Mouse (Mus musculus): ENCODE data around the gene Pin4. TPM values are rescaled to one million over a fixed set of nuclear protein-coding genes. Genes with fewer than 3 reads are reported as not detected.

Pin4 gene
- polyA plus RNA-seq (2015; fragmentation: Nextera tagmentation; extraction: Ambion mirVana), result 44.6 and 58.1 TPM in 2 replicates

DNA sequence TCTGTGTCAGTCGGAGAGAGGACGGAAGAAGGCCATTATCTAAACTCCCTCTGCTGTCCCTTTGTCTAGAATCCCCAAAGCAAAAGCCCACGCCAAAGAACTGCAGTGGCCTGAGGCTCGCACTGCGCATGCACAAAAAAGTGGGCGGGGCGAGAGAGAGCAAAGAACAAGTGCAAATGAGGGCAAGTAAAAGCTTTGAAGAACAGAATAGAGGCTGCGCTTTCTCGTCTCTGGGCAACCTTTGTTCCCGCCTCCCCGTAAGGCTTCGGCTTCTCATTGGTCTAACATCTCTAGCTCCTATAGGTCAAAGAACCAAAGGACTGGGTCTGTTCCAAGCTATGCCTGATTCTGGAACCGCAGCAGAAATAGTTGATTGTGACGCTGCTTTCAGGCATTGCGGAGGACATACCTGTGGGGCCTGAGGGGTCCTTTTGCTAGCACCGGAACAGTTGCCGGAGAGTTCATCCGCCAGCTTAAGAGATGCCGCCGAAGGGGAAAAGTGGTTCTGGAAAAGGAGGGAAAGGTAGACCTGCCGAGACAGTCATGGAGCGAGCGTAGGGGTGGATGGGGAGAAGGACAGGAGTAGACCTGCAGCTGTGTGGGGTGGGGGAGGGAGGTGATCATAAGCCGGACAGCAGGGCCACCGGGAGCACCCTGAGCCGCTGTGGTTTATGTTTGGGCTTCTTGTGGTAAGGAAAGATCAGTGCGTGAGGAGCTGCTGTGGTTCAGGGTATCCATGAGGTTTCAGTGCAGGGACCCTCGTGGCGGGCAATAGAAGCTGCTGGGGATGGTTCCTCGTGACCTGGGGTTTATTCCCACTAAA is at the start of gene Pin4:
TSS of gene Pin4 (plus strand) at position 406 of the 823 bp plus-strand sequence.
- WGBS, result 19% methylated on average over 30 of the region's 30 CpGs
- no peaks in the 10 kb centered on the region; the same call in 1 of the 2 replicates for H3K4me1 ChIP-seq (ENCODE audit: control insufficient read depth, insufficient read depth, low read depth, low read length)
- no peaks in the 10 kb centered on the region for H3K9me3 ChIP-seq (ENCODE audit: control insufficient read depth, low read length)
- peak within 1 kb of the TSS; percentile 66; the same call in 1 of the 2 replicates for H3K27ac ChIP-seq (ENCODE audit: low read depth, low read length)
- peak; percentile 99 for ATAC-seq
- peak within 1 kb of the TSS; percentile 66 for H3K4me2 ChIP-seq (ENCODE audit: low read length)
- no peaks in the 10 kb centered on the region for H3K36me3 ChIP-seq (ENCODE audit: control insufficient read depth, insufficient read depth, low read length)
- peak within 1 kb of the TSS; percentile 66 for H3K9ac ChIP-seq (ENCODE audit: low read depth, low read length)
- peak within 1 kb of the TSS; percentile 57 for H3K4me3 ChIP-seq (ENCODE audit: low read length)
- H3K27me3 ChIP-seq (replicated peaks; ENCODE audit: control insufficient read depth, insufficient read depth, low read length), result no peaks in the 10 kb centered on the region

DNA sequence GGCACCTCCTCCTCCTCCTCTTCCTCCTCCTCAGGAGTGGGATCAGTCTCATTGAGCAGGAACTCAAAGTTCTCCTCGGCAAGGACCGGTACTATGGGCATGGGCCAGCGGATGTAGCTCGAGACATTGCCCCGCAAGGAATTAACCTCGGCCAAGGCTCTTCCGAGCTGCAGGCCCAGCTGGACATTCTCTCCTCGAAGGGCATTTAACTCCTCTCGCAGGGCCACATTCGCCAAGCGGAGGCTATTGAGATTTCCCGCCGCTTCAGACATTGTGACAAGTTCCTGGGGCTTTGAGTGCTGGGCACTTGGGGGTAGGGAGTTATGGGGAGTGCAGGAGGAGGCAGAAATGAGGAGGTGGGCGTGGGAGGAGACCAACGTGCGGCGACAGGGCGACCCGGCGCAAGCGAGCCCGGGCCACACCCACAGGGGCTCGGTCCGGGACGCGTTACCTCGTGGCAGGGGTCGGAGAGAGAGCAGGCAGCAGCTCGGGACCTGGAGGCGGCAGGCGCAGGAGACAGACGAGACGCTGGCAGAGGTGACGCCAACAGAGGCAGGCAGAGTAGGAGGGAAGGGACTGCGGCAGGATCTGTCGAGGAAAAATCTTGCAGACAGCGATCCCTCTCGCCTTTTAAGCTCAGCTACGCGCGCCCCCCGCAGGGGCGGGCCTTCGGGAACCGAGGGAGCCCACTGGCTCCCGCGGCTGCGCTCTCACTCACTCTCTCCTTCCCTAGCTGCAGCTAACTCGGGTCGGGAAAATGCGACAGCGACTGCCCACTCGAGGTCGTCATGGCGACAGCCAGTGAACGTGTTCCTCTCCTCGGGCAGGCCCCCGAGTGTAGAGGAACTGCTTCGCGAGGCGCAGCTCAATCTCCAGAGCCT is 48.4 kb upstream of the Pin4 start, which contains the start of gene Rtl5:
TSS of gene Rtl5 (minus strand) at position 714 of the 881 bp plus-strand sequence.
- Histone ChIP-seq H3K36me3 (ENCODE audit: control insufficient read depth, insufficient read depth, low read length) (no peaks in the 10 kb centered on the region), H3K4me3 (ENCODE audit: low read length) (peak within 1 kb of the TSS; percentile 61), H3K9ac (ENCODE audit: low read depth, low read length) (peak within 1 kb of the TSS; percentile 66), H3K9me3 (ENCODE audit: control insufficient read depth, low read length) (no peaks in the 10 kb centered on the region), H3K27me3 (replicated peaks; ENCODE audit: control insufficient read depth, insufficient read depth, low read length) (no peaks in the 10 kb centered on the region; the same call in 1 of the 2 replicates), H3K4me1 (ENCODE audit: control insufficient read depth, insufficient read depth, low read depth, low read length) (peaks cover 2% of the 10 kb centered on the region; the same call in 1 of the 2 replicates), H3K27ac (ENCODE audit: low read depth, low read length) (peak within 1 kb of the TSS; percentile 79), H3K4me2 (ENCODE audit: low read length) (peak within 1 kb of the TSS; percentile 65)
- peak; percentile 96 for ATAC-seq
- 16% methylated on average over 59 of the region's 61 CpGs for WGBS

GRCm38 (mm10) chrX:102071517-102071916 is 47.7 kb upstream of the Pin4 start:
- Histone ChIP-seq H3K27ac (ENCODE audit: low read depth, low read length) (peak overlapping the region; percentile 79), H3K4me3 (ENCODE audit: low read length) (peak overlapping the region; percentile 61), H3K9me3 (ENCODE audit: control insufficient read depth, low read length) (no peaks in the 10 kb centered on the region), H3K9ac (ENCODE audit: low read depth, low read length) (peak overlapping the region; percentile 66), H3K4me2 (ENCODE audit: low read length) (peak overlapping the region; percentile 65), H3K36me3 (ENCODE audit: control insufficient read depth, insufficient read depth, low read length) (no peaks in the 10 kb centered on the region), H3K27me3 (replicated peaks; ENCODE audit: control insufficient read depth, insufficient read depth, low read length) (no peaks in the 10 kb centered on the region; the same call in 1 of the 2 replicates), H3K4me1 (ENCODE audit: control insufficient read depth, insufficient read depth, low read depth, low read length) (no peaks in the 10 kb centered on the region)
- ATAC-seq, result peak; percentile 43; the same call in 1 of the 2 replicates
- WGBS, result 5% methylated on average over 2 of the region's 2 CpGs

DNA sequence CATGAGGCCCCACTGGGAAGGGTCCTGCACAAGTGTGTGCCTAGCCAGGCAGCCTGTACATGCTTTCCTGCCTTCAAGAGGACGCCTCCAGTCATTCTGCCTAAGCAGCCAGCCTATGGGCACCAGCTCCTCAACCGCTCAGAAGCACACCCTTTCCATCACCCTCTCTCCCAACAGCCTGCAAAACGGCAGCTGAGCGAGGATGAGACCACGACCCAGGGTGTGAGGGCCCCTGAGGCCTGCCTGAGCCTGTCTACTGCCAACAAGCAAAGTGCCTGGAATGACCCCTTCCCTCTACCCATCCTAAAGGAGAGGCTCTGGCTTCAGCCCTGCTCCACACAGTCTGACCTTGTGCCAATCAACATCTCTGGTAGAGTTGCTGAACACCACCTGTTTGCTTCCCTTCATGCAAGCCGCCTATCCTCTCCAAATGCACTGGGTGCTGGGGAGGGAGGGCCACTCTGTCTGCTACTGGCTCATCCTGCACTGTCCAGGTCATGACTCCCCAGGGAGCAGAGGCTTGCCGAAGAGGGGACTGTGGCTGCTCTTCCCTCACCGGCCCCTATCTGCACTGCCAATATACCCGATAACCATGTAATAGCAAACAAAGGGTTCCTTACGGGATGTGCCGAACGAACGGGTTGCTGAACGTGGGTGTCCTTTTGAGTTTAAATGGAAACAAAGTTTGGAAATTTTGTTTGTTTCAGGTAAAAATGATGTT is 45.5 kb upstream of the Pin4 start:
- no peaks in the 10 kb centered on the region for H3K9me3 ChIP-seq (ENCODE audit: control insufficient read depth, low read length)
- no peak overlapping the region for H3K9ac ChIP-seq (ENCODE audit: low read depth, low read length)
- 65% methylated on average over 14 of the region's 14 CpGs for WGBS
- no peak overlapping the region for H3K4me3 ChIP-seq (ENCODE audit: low read length)
- no peaks in the 10 kb centered on the region; the same call in 1 of the 2 replicates for H3K27me3 ChIP-seq (replicated peaks; ENCODE audit: control insufficient read depth, insufficient read depth, low read length)
- H3K36me3 ChIP-seq (ENCODE audit: control insufficient read depth, insufficient read depth, low read length), result no peaks in the 10 kb centered on the region
- ATAC-seq, result no peak
- no peaks in the 10 kb centered on the region for H3K4me1 ChIP-seq (ENCODE audit: control insufficient read depth, insufficient read depth, low read depth, low read length)
- H3K4me2 ChIP-seq (ENCODE audit: low read length), result no peak overlapping the region
- H3K27ac ChIP-seq (ENCODE audit: low read depth, low read length), result no peak overlapping the region

DNA sequence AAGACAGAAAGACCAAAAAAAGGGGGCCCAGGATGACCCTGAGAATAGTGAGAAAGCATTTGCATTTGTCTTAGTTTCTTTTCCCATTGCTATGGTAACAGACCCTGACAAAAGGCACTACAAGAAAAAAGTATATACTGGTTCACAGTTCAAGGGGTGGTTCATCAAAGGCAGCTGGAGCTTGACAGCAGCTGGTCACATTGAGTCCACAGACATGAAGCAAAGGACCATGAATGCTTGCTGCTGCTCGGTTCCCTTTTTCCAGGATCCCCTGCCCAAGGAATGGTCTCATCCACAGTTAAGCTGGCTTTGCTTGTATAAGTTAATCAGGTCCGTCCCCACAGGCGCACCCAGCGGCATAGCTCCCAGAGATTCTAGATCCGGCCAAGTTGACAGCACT is 44.8 kb upstream of the Pin4 start:
- Histone ChIP-seq H3K27me3 (replicated peaks; ENCODE audit: control insufficient read depth, insufficient read depth, low read length) (no peaks in the 10 kb centered on the region; the same call in 1 of the 2 replicates), H3K27ac (ENCODE audit: low read depth, low read length) (no peak overlapping the region), H3K36me3 (ENCODE audit: control insufficient read depth, insufficient read depth, low read length) (no peaks in the 10 kb centered on the region), H3K4me2 (ENCODE audit: low read length) (no peak overlapping the region), H3K9ac (ENCODE audit: low read depth, low read length) (no peak overlapping the region), H3K4me3 (ENCODE audit: low read length) (no peak overlapping the region), H3K9me3 (ENCODE audit: control insufficient read depth, low read length) (no peaks in the 10 kb centered on the region), H3K4me1 (ENCODE audit: control insufficient read depth, insufficient read depth, low read depth, low read length) (no peaks in the 10 kb centered on the region)
- WGBS, result 57% methylated on average over 5 of the region's 5 CpGs
- no peak for ATAC-seq

DNA sequence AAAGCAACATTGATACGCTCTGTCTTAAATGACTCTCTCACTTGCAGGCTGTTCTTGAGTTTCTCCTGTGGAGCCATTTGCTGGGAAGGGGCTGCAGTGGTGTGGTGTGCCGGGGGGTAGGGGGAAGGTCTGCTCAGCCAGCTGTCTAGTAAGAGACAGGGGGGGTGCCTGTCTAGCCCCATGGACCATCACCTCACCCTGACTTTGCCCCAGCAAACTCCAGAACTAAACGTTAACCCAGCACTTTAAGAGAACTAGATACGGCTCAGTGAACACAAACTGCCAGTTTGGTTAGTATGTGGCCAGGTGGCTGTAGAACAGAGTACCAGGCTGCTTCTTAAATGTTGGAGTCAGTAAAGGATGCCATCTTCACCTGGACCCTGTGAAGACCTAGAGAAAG is 44.1 kb upstream of the Pin4 start:
- no peak for ATAC-seq
- Histone ChIP-seq H3K4me3 (ENCODE audit: low read length) (no peak overlapping the region), H3K27me3 (replicated peaks; ENCODE audit: control insufficient read depth, insufficient read depth, low read length) (no peaks in the 10 kb centered on the region; the same call in 1 of the 2 replicates), H3K4me1 (ENCODE audit: control insufficient read depth, insufficient read depth, low read depth, low read length) (no peaks in the 10 kb centered on the region), H3K9me3 (ENCODE audit: control insufficient read depth, low read length) (no peaks in the 10 kb centered on the region), H3K36me3 (ENCODE audit: control insufficient read depth, insufficient read depth, low read length) (no peaks in the 10 kb centered on the region), H3K9ac (ENCODE audit: low read depth, low read length) (no peak overlapping the region), H3K4me2 (ENCODE audit: low read length) (no peak overlapping the region), H3K27ac (ENCODE audit: low read depth, low read length) (no peak overlapping the region)
- 69% methylated on average over 4 of the region's 4 CpGs for WGBS

- Histone ChIP-seq H3K9ac (ENCODE audit: low read depth, low read length) (no peak overlapping the region), H3K36me3 (ENCODE audit: control insufficient read depth, insufficient read depth, low read length) (no peaks in the 10 kb centered on the region), H3K4me1 (ENCODE audit: control insufficient read depth, insufficient read depth, low read depth, low read length) (0 out of 2 replicates have a peak, but pooled peaks cover 3% of the 10 kb centered on the region), H3K4me3 (ENCODE audit: low read length) (no peak overlapping the region), H3K9me3 (ENCODE audit: control insufficient read depth, low read length) (no peaks in the 10 kb centered on the region), H3K4me2 (ENCODE audit: low read length) (no peak overlapping the region), H3K27ac (ENCODE audit: low read depth, low read length) (no peak overlapping the region), H3K27me3 (replicated peaks; ENCODE audit: control insufficient read depth, insufficient read depth, low read length) (no peaks in the 10 kb centered on the region; the same call in 1 of the 2 replicates)
- ATAC-seq, result no peak
- WGBS, result 88% methylated on average over 7 of the region's 7 CpGs
These were observed 42.1 kb upstream of the Pin4 start for GRCm38 (mm10) chrX:102076886-102077765.

GRCm38 (mm10) chrX:102081076-102081475 is 38.2 kb upstream of the Pin4 start:
- H3K4me1 ChIP-seq (ENCODE audit: control insufficient read depth, insufficient read depth, low read depth, low read length), result peaks cover 6% of the 10 kb centered on the region; the same call in 1 of the 2 replicates
- 44% methylated on average over 10 of the region's 10 CpGs for WGBS
- no peak overlapping the region; the same call in 1 of the 2 replicates for H3K4me2 ChIP-seq (ENCODE audit: low read length)

More at GRCm38 (mm10) chrX:102081076-102081475, 38.2 kb upstream of the Pin4 start:
- H3K27me3 ChIP-seq (replicated peaks; ENCODE audit: control insufficient read depth, insufficient read depth, low read length), result no peaks in the 10 kb centered on the region
- ATAC-seq, result peak; percentile 12; the same call in 1 of the 2 replicates
- no peaks in the 10 kb centered on the region for H3K9me3 ChIP-seq (ENCODE audit: control insufficient read depth, low read length)
- H3K27ac ChIP-seq (ENCODE audit: low read depth, low read length), result peak overlapping the region; percentile 83; the same call in 1 of the 2 replicates
- no peak overlapping the region for H3K9ac ChIP-seq (ENCODE audit: low read depth, low read length)
- no peak overlapping the region for H3K4me3 ChIP-seq (ENCODE audit: low read length)
- H3K36me3 ChIP-seq (ENCODE audit: control insufficient read depth, insufficient read depth, low read length), result no peaks in the 10 kb centered on the region
